Mouse (Mus musculus): ENCODE data around the gene Mtif2.
"Not testable (repeated sequence)": the region's sequence is repeated elsewhere in the genome, so short reads cannot be mapped to it uniquely, and the experiment has no call there.

- TF ChIP-seq EP300, CTCF (IDR thresholded peaks at IDR 0.05; ENCODE audit: low read depth): not testable (repeated sequence)
Measured at GRCm38 (mm10) chr11:29545150-29545752, 19.0 kb downstream of the Mtif2 start.
